Mouse (Mus musculus): ENCODE data around the gene Rtbdn. TPM values are rescaled to one million over a fixed set of nuclear protein-coding genes. Genes with fewer than 3 reads are reported as not detected.

Gene Rtbdn
- 0.13 TPM in 1 of 2 replicates, not detected in the other for polyA plus RNA-seq (2015; fragmentation: Nextera tagmentation; extraction: Ambion mirVana)

GRCm38 (mm10) chr8:84946528-84947240 is at the start of gene Rtbdn:
Rtbdn (plus strand) TSS chr8:84946991.

GRCm38 (mm10) chr8:84901752-84902151 is 45.0 kb upstream of the Rtbdn start, which contains the start of gene Klf1:
Klf1 (plus strand) TSS chr8:84901928.

GRCm38 (mm10) chr8:84908421-84909161 is 38.2 kb upstream of the Rtbdn start, which contains the start of gene Dnase2a:
Dnase2a (plus strand) TSS chr8:84908560.

GRCm38 (mm10) chr8:84936962-84937546 is 9.7 kb upstream of the Rtbdn start, which contains the start of gene Mast1:
Mast1 (minus strand) TSS chr8:84937359.

GRCm38 (mm10) chr8:84969241-84970134 is 22.7 kb downstream of the Rtbdn start, which contains the start of the genes Gm49661, Prdx2 and Rnaseh2a:
Gm49661 (minus strand) TSS chr8:84969433.
Prdx2 (plus strand) TSS chr8:84969587.
Rnaseh2a (minus strand) TSS chr8:84969767.

GRCm38 (mm10) chr8:84978248-84978940 is 31.6 kb downstream of the Rtbdn start, which contains the start of gene Junb:
Junb (minus strand) TSS chr8:84978718.

GRCm38 (mm10) chr8:84990349-84990748 is 43.6 kb downstream of the Rtbdn start, which contains the start of gene Hook2:
Hook2 (plus strand) TSS chr8:84990603.

Small RNA genes lying within 50 kb of the gene (microRNA-seq; reads per million reads assigned to microRNA genes)
- gene Gm24197: not detected

Other genes with a start within 250 kb of the Rtbdn start
- gene Lyl1, start 245.5 kb upstream of the Rtbdn start, polyA plus RNA-seq (2015; fragmentation: Nextera tagmentation; extraction: Ambion mirVana): 4.1 and 5.5 TPM in 2 replicates
- gene G430095P16Rik, start 224.0 kb upstream of the Rtbdn start, polyA plus RNA-seq (2015; fragmentation: Nextera tagmentation; extraction: Ambion mirVana): 2.8 and 3.3 TPM in 2 replicates
- 33.7 and 35.4 TPM in 2 replicates for gene Nfix, start 146.6 kb upstream of the Rtbdn start, polyA plus RNA-seq (2015; fragmentation: Nextera tagmentation; extraction: Ambion mirVana)
- 1.9 and 3.5 TPM in 2 replicates for gene Dand5, start 124.2 kb upstream of the Rtbdn start, polyA plus RNA-seq (2015; fragmentation: Nextera tagmentation; extraction: Ambion mirVana)
- 28.0 and 29.7 TPM in 2 replicates for gene Gadd45gip1, start 115.5 kb upstream of the Rtbdn start, polyA plus RNA-seq (2015; fragmentation: Nextera tagmentation; extraction: Ambion mirVana)
- 83.9 and 85.7 TPM in 2 replicates for gene Rad23a, start 106.3 kb upstream of the Rtbdn start, polyA plus RNA-seq (2015; fragmentation: Nextera tagmentation; extraction: Ambion mirVana)
- 351 and 422 TPM in 2 replicates for gene Calr, start 100.1 kb upstream of the Rtbdn start, polyA plus RNA-seq (2015; fragmentation: Nextera tagmentation; extraction: Ambion mirVana)
- 41.1 and 45.6 TPM in 2 replicates for gene Farsa, start 90.0 kb upstream of the Rtbdn start, polyA plus RNA-seq (2015; fragmentation: Nextera tagmentation; extraction: Ambion mirVana)
- 15.2 and 20.5 TPM in 2 replicates for gene Syce2, start 74.9 kb upstream of the Rtbdn start, polyA plus RNA-seq (2015; fragmentation: Nextera tagmentation; extraction: Ambion mirVana)
- 14.2 and 14.6 TPM in 2 replicates for gene Gcdh, start 53.1 kb upstream of the Rtbdn start, polyA plus RNA-seq (2015; fragmentation: Nextera tagmentation; extraction: Ambion mirVana)
- 0.18 and 0.27 TPM in 2 replicates for gene Klf1, start 45.1 kb upstream of the Rtbdn start, polyA plus RNA-seq (2015; fragmentation: Nextera tagmentation; extraction: Ambion mirVana)
- gene Dnase2a, start 38.4 kb upstream of the Rtbdn start, polyA plus RNA-seq (2015; fragmentation: Nextera tagmentation; extraction: Ambion mirVana): 12.4 and 16.0 TPM in 2 replicates
- 0.29 and 0.31 TPM in 2 replicates for gene Mast1, start 9.6 kb upstream of the Rtbdn start, polyA plus RNA-seq (2015; fragmentation: Nextera tagmentation; extraction: Ambion mirVana)
- gene Gm49661, start 22.4 kb downstream of the Rtbdn start, polyA plus RNA-seq (2015; fragmentation: Nextera tagmentation; extraction: Ambion mirVana): 0.68 TPM in 1 of 2 replicates, not detected in the other
- 273 and 312 TPM in 2 replicates for gene Prdx2, start 22.6 kb downstream of the Rtbdn start, polyA plus RNA-seq (2015; fragmentation: Nextera tagmentation; extraction: Ambion mirVana)
- gene Rnaseh2a, start 22.8 kb downstream of the Rtbdn start, polyA plus RNA-seq (2015; fragmentation: Nextera tagmentation; extraction: Ambion mirVana): 64.5 and 71.3 TPM in 2 replicates
- gene Junb, start 31.7 kb downstream of the Rtbdn start, polyA plus RNA-seq (2015; fragmentation: Nextera tagmentation; extraction: Ambion mirVana): 87.6 and 102 TPM in 2 replicates
- 20.5 and 20.7 TPM in 2 replicates for gene Hook2, start 43.6 kb downstream of the Rtbdn start, polyA plus RNA-seq (2015; fragmentation: Nextera tagmentation; extraction: Ambion mirVana)
- gene Best2, start 67.5 kb downstream of the Rtbdn start, polyA plus RNA-seq (2015; fragmentation: Nextera tagmentation; extraction: Ambion mirVana): not detected in 2 replicates
- 65.8 and 66.1 TPM in 2 replicates for gene Asna1, start 78.3 kb downstream of the Rtbdn start, polyA plus RNA-seq (2015; fragmentation: Nextera tagmentation; extraction: Ambion mirVana)
- gene Trir, start 79.8 kb downstream of the Rtbdn start, polyA plus RNA-seq (2015; fragmentation: Nextera tagmentation; extraction: Ambion mirVana): 79.0 and 83.5 TPM in 2 replicates
- 23.5 and 26.1 TPM in 2 replicates for gene Tnpo2, start 89.9 kb downstream of the Rtbdn start, polyA plus RNA-seq (2015; fragmentation: Nextera tagmentation; extraction: Ambion mirVana)
- 32.7 and 34.1 TPM in 2 replicates for gene Fbxw9, start 113.1 kb downstream of the Rtbdn start, polyA plus RNA-seq (2015; fragmentation: Nextera tagmentation; extraction: Ambion mirVana)
- not detected in 2 replicates for gene Gm5741, start 121.0 kb downstream of the Rtbdn start, polyA plus RNA-seq (2015; fragmentation: Nextera tagmentation; extraction: Ambion mirVana)
- 35.2 and 40.8 TPM in 2 replicates for gene Dhps, start 124.8 kb downstream of the Rtbdn start, polyA plus RNA-seq (2015; fragmentation: Nextera tagmentation; extraction: Ambion mirVana)
- 111 and 116 TPM in 2 replicates for gene Wdr83os, start 133.7 kb downstream of the Rtbdn start, polyA plus RNA-seq (2015; fragmentation: Nextera tagmentation; extraction: Ambion mirVana)
- 22.6 and 23.3 TPM in 2 replicates for gene Wdr83, start 134.3 kb downstream of the Rtbdn start, polyA plus RNA-seq (2015; fragmentation: Nextera tagmentation; extraction: Ambion mirVana)
- gene Man2b1, start 136.3 kb downstream of the Rtbdn start, polyA plus RNA-seq (2015; fragmentation: Nextera tagmentation; extraction: Ambion mirVana): 31.1 and 48.4 TPM in 2 replicates
- gene Zfp791, start 176.1 kb downstream of the Rtbdn start, polyA plus RNA-seq (2015; fragmentation: Nextera tagmentation; extraction: Ambion mirVana): 1.5 and 1.9 TPM in 2 replicates
- gene Cks1brt, start 204.9 kb downstream of the Rtbdn start, polyA plus RNA-seq (2015; fragmentation: Nextera tagmentation; extraction: Ambion mirVana): not detected in 2 replicates

Measured in urinary bladder, postnatal 0 days (tissue).